Mouse (Mus musculus) ES-E14 (cell line): ENCODE measurements around the gene Trp53bp2.

Experiments
- CHD2 ChIP-seq: IDR thresholded peaks from 2 replicates; pipeline ENCODE4 v1.6.1; 2014; ENCODE audit warnings: mild to moderate bottlenecking, low read depth, low read length, inconsistent platforms
- HCFC1 ChIP-seq: IDR thresholded peaks from 2 replicates; pipeline ENCODE4 v1.6.1; 2012; ENCODE audit warnings: low read length, inconsistent platforms, borderline replicate concordance; ENCODE audit not compliant: insufficient read depth
- MAFK ChIP-seq: IDR thresholded peaks from 2 replicates; pipeline ENCODE4 v1.6.1; 2014; ENCODE audit warnings: mild to moderate bottlenecking, low read depth, low read length, inconsistent platforms; ENCODE audit not compliant: insufficient read depth
- ZC3H11A ChIP-seq: IDR thresholded peaks from 2 replicates; pipeline ENCODE4 v1.6.1; 2012; ENCODE audit warnings: low read depth, mild to moderate bottlenecking, inconsistent platforms, low read length, borderline replicate concordance
- ZNF384 ChIP-seq: IDR thresholded peaks from 2 replicates; pipeline ENCODE4 v1.6.1; 2012; ENCODE audit warnings: low read depth, low read length, inconsistent platforms

DNA sequence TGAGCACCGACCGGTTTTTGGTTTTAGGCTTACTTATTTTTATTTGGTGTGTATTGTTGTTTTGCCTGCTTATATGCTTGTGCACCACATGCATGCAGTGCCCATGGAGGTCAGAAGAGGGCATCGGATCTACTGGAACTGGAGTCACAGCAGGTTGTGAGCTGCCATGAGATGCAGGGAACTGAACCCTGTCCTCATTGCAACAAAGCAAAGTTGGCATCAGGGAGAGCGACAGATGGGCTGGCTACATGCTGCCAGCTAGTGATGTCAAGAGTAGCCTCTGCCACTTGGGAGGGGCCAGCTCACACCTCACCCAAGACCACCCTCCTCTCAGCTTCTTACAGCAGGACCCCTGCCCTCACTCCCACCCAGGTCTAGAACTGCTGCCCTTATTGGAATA, 57.0 kb downstream of the Trp53bp2 start:
- TF ChIP-seq HCFC1 (no peak), ZC3H11A (no peak), CHD2 (no peak), ZNF384 (no peak), MAFK (no peak)
